Mouse (Mus musculus) layer of hippocampus, adult 18-20 months (tissue): Measurements from ENCODE around the gene Npy2r. TPM values are rescaled to one million over a fixed set of nuclear protein-coding genes. Genes with fewer than 3 reads are reported as not detected.
A peak's percentile ranks its signal among the peaks of the same experiment; 100 is the strongest.

Experiments used
- DNase-seq, 2 experiments: peaks; one replicate each; pipeline ENCODE4 v3.0.0; 2022; ENCODE audit warnings: low spot score in 2 of 2
- long read RNA-seq: library from polyadenylated mRNA; stranded (forward); transcript quantifications from one replicate; pipeline ENCODE4 v2.0.0, GENCODE M21; 2021
- total RNA-seq, 2 experiments: library from RNA; stranded (reverse); gene quantifications; 2 replicates each; pipeline ENCODE4 v1.2.3; 2021

The Npy2r gene
- 10 to 100 TPM; 39.6 to 40.2 TPM for total RNA-seq
- long read RNA-seq, transcript Npy2r-202 (2 exons, 3,325 nt) = minor isoform, 24 of 83 reads
- long read RNA-seq, transcript Npy2r-204 (2 exons, 1,689 nt) = major isoform, 41 of 83 reads
- long read RNA-seq, partial matches to known transcripts = 0 of 83 reads
- long read RNA-seq, other reads (novel, unspliced or antisense) = 14 of 83 reads

DNA sequence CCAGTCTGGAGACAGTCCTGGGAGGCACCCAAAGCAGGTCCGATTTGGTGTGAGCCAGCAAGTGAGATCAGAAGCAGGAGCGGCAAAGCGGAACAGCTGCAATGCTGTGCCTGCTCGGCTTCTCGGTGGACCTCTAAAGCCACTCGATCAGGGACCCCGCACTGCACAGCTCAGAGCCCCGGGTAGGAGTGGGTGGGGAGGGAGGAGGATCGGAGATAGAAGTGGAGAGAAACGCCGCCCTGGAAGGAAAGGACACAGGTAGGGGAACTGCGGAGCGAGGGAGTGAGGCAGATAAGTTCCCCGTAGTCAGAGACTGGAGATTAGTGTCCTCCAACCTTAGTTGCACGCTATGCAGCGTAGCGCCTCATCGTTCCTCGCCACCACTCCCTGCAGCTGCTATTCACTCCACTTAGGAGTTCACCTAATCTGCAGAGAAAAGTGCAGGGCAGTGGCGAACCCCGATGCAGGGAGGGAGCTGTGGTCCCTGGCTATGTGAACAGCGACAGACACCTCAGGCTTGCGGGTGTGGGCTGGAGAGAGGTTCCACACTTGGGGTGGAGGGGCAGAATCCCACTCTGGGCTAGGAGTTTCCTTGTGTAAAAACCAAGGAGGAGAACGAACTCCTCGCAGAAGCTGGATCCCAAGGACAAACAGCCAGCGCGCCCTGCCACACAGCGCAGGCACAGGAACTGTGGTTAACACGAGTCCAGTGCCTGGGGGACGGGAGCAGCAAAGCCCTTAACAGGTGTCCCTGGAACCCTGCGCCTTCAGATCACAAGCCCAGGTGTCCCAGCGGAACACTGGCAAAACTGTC is at the start of gene Npy2r:
Npy2r (minus strand) TSS at position 177 of the 814 bp plus-strand sequence.
- DNase-seq = no peak

DNA sequence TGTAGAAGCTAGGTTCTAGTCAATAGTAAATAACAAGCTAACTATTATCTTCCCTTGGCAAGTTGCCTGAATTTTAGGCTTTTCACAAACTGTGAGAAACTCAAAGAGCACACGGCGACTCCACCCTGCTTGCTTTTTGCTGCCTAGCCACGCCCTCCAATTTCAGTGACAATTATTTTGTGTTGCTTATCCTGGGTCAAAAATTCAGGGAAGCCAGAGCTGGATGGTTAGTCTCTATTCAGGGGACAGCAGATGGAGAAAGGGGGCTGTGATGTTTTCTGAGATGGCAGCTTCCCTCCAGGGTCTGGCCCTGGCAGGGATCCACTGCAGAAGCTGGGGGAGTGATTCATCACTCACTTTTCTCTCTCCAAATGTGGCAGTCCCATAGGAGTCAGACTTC is 9.9 kb upstream of the Npy2r start:
- peak in 1 of 2 experiments; percentile 36 for DNase-seq

DNA sequence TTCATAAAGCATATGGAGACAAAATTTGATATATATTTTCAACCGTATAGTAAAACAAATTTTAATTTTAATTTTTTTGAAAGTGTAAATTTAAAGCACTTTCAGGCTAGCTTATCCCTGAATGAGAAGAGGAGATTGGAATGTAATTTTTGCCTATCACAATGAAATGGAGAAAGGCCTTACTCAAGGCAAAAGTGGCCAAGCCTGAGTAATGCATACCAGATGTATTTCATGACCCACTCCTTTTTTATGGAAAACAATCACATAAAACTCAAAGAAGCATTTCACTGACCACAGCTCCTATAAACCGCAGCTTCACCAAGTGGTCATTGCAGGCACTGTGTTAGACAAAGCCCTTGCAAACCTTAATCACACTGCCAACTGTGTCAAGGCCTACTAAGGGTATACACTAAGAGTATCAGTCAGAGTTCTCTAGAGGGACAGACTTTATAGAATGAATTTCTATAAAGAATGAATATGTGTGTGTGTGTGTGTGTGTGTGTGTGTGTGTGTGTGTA is 8.5 kb upstream of the Npy2r start:
- DNase-seq = no peak

DNA sequence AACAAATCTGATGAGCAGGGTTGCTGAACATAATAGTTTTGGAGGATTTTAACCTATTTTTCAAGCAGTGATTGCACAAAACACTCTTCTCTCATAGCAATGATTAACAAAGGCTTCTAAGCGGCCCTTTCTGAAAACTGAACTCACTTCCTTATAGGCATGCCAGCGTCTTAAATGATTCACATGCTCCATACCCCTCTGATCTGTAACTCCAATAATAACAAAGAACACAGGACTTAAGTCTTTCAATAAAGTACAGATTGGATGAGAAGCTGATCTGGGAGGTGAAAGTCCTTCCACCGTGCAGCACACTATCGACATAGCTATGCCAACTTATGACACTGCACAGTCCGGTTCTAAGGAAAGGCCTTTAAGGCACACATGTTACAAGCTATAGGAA is 2.0 kb upstream of the Npy2r start:
- no peak for DNase-seq

DNA sequence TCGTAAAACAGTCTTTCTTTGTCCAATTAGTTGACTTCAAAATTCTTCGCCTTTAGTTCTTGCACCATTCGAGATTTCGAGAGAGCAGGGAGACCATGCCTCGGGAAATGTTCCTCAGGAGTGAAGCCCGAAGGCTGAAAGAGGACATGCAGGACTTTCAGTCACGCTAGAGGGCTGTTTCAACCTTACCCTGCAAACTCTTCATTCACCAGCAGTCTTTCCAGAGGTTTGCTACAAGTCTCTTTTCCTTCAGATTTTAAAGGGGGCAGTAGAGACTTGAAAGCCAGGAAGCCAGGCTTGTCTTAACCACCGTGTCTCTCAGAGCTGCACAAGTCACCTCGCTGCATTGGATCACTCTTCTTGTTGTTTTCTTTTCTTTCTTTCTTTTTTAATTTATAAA is 869 bp upstream of the Npy2r start:
- no peak for DNase-seq

DNA sequence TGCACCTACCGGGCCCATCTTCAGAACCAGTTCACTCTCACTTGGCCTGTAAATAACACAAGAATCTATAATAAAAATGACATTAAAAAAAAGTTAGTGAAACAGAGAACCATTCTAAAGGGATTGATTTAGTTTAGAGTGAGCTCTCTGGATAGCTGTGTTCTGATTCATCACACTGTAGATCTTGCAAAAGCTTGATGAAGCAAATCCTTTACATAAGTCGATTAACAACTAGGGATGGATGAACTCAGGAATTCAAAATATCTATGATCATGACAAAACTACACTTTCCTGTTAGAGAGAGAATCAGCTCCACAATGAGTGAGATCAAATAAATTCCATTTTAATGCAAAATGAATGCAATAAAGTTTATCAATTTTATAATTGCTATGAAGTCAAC is 6.4 kb downstream of the Npy2r start:
- DNase-seq = no peak

DNA sequence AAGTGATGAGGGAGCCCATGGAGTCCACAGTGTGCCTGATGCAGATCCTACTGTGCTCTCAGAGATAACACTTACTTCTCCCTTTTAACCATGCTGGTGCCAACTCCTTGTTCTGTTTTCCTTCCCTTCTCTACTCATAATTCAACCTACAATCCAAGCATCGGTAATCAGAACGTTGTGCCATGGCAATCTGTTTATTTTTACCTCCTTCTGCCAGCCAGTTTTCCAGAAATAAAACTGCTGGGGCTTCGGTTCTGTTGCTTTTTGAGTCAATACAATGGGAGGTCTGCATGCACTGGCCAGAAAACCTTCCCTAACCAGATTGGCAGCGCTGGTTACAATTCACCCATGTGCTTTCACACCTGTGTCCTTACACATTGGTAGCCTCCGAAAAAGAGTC is 7.9 kb downstream of the Npy2r start:
- peak in 1 of 2 experiments; percentile 72 for DNase-seq

DNA sequence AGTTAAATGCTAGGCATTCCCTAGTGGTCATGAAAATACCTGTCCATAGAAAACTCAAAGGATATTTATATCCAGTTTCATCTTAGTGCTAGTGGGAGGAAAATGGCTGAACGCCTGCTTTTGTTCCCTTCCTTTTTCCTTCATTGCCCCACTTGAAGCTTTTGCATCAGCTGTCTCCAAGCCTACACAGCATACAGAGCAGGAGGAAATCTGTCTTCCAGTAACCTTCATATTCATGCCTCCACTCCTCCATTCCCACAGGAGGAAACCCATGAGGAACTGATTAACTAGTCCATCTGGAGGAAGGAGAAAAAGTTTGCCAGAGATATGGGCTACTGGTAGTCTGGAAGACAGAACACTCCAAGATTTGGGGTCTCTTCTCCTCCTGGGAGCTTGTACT is 23.1 kb downstream of the Npy2r start:
- no peak for DNase-seq

DNA sequence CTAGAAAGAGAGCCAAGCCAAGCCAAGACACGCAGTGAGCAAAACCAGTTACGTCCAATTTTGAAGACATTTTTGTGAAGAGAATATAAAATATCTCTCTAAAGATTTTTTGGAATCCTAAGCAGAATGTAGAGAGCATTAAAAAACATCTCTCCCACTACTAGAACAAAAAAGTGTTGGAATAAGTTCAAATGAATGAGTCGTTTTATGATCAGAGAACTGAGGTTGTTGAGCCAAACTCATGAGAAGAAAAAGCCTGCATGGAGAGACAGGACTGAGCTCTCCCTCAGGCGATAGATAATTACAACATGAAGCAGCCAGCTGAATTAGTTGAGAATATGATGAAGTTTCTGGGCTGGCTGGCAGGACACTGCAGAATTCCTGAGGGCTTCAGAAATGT is 49.9 kb downstream of the Npy2r start:
- DNase-seq = no peak

Other genes with a start within 250 kb of the Npy2r start
- gene Map9, start 190.0 kb downstream of the Npy2r start, total RNA-seq = 10 to 100 TPM; 75.9 to 80.5 TPM